Mouse (Mus musculus) kidney, adult 8-10 months (tissue): ENCODE measurements around the gene Smc5.

ENCODE experiments used
- DNase-seq, 2 experiments: peaks; one replicate each; pipeline ENCODE4 v3.0.0; 2022

Gene Smc5

GRCm38 (mm10) chr19:23188986-23189385 is 84.7 kb downstream of the Smc5 start:
- no peak for DNase-seq

GRCm38 (mm10) chr19:23187732-23188131 is 86.0 kb downstream of the Smc5 start:
- DNase-seq: no peak

- DNase-seq: no peak
Measured at GRCm38 (mm10) chr19:23184068-23184467, 89.6 kb downstream of the Smc5 start.

- no peak for DNase-seq
Measured at GRCm38 (mm10) chr19:23183493-23183892, 90.2 kb downstream of the Smc5 start.

- DNase-seq: no peak
Measured at GRCm38 (mm10) chr19:23178533-23178932, 95.2 kb downstream of the Smc5 start.

- DNase-seq: no peak
Measured at GRCm38 (mm10) chr19:23175511-23175910, 98.2 kb downstream of the Smc5 start.

GRCm38 (mm10) chr19:23175090-23175489 is 98.6 kb downstream of the Smc5 start:
- DNase-seq: no peak

GRCm38 (mm10) chr19:23171136-23171535 is 102.6 kb downstream of the Smc5 start:
- DNase-seq: no peak

GRCm38 (mm10) chr19:23170476-23170875 is 103.2 kb downstream of the Smc5 start:
- no peak for DNase-seq

GRCm38 (mm10) chr19:23169659-23170050 is 104.0 kb downstream of the Smc5 start:
- no peak for DNase-seq

GRCm38 (mm10) chr19:23168899-23169658 is 104.6 kb downstream of the Smc5 start:
- DNase-seq: no peak

- DNase-seq: no peak
Measured at GRCm38 (mm10) chr19:23166550-23167284, 107.0 kb downstream of the Smc5 start.

- no peak for DNase-seq
Measured at GRCm38 (mm10) chr19:23164651-23165240, 109.0 kb downstream of the Smc5 start.

GRCm38 (mm10) chr19:23163361-23163760 is 110.3 kb downstream of the Smc5 start:
- DNase-seq: no peak

- DNase-seq: no peak
Measured at GRCm38 (mm10) chr19:23162877-23163276, 110.8 kb downstream of the Smc5 start.

GRCm38 (mm10) chr19:23162387-23162809 is 111.3 kb downstream of the Smc5 start:
- DNase-seq: no peak

GRCm38 (mm10) chr19:23159780-23160395 is 113.8 kb downstream of the Smc5 start:
- no peak for DNase-seq
